Mouse (Mus musculus): ENCODE measurements around the gene Carf.

DNA sequence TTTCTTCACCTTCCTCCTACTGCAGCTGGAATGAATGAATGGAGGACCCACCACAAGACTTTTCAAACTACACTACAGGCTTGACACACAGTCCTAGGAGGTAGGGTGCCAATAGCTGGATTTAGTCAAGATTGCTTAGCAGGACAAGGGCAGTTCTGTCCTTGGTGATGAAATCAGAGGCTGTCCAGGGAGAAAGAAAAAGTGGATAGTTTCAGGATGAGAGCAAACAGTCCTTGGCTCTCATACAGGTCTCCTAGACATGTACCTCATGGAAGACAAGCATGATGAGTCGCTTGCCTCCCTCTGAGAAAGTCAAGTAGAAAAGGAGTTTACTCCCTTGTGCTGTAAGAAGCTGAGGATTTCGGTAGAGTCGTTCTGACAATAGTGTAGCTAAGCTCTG, 65.6 kb downstream of the Carf start:
- TF ChIP-seq CTCF (IDR thresholded peaks at IDR 0.05; ENCODE audit: low read depth) (no peak), EP300 (IDR thresholded peaks at IDR 0.05; ENCODE audit: low read depth) (no peak)

Measured in heart, postnatal 0 days (tissue).